Mouse (Mus musculus) kidney, postnatal 4 days (tissue): ENCODE measurements around the gene Slc16a6.
A peak's percentile ranks its signal among the peaks of the same experiment; 100 is the strongest.

Experiments
- DNase-seq, 2 experiments: peaks; one replicate each; pipeline ENCODE4 v3.0.0; 2021; ENCODE audit warnings: mixed read lengths in 2 of 2

Slc16a6 gene

DNA sequence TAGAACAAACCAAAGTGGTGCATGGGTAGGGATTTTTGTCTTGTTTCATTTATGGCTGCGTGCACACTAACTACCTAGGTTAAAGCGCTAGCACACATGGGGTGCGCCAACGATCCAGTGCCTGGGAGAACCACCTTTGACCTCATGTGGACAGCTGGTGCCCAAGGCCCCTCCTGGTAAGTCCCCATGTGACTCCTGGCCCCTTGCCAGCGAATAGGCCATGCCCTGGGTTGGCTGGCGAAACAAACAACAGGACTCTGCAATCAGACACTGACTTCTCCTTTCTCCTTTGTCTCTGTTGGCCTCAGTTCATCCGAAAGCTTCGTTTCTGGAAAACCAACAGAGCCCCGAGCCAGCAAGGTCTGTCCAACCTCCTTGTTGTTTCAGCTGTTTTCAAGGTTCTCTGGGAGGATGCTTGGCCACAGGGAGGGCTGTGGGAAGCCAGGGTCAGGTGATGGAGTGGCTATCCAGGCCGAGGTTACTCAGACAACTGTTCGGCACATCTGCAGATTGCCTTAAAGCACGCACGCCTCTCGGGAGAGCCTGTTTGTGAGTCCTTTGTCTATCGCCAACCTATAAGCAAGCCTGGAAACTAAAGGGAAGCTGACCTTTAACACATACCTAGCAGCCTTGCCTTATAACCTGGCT lies 12.1 kb upstream of the Slc16a6 start:
- DNase-seq, result peak; percentile 66 to 79

GRCm38 (mm10) chr11:109480440-109480839 lies 7.0 kb upstream of the Slc16a6 start:
- DNase-seq, result no peak

DNA sequence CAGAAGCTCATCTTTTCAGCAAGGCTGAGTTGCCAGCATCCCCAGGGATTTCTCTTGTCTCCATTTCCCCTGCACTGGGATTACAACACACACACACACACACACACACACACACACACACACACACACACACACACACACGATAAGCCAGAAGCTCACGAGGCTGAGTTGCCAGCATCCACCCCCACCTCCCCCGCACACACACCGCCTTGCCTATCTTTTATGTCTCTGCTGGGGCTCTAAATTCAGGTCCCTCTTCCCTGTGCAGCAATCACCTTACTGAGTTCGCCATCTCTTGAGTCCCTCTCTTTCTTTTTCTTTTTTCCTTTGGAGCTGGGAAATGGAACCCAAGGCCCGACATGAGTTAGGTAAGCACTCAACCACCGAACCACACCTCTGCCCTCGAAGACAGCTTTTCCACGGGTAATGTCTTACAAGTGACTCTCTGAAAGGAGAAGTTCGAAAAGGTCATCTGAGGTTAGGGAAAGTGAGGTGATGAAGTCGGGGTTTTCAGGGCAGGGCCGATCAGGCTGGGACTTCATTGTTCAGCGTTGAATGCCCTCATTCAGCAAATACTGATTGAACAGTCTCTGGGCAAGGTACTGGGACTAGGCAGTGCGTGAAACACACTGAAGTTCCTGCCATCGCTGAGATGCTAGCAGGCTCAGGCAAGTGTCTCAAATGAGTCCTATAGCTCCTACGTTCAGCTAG lies 6.3 kb upstream of the Slc16a6 start:
- DNase-seq, result no peak

GRCm38 (mm10) chr11:109477606-109478380 lies 4.4 kb upstream of the Slc16a6 start:
- DNase-seq, result no peak

GRCm38 (mm10) chr11:109476653-109477052 lies 3.3 kb upstream of the Slc16a6 start:
- no peak for DNase-seq

DNA sequence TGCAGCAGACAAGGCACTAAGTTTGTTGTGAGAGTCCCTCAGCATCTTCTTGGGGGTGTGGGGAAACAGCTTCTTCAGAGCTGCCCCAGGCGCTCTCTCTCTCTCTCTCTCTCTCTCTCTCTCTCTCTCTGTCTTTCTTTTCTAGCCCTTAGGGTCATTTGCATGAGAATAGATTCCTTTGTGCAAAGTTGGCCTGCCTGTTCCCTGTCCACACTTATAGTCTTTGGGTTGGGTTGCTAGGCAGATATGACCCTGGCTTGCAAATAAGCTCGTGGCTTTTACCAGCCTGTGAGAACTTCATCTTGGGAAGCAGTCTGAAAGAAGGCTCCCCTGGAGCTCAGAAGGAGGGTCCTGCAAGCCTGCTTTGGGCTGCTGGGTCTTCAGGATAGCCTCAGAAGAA lies 2.8 kb upstream of the Slc16a6 start:
- DNase-seq, result no peak

GRCm38 (mm10) chr11:109475717-109476116 lies 2.3 kb upstream of the Slc16a6 start:
- no peak for DNase-seq

DNA sequence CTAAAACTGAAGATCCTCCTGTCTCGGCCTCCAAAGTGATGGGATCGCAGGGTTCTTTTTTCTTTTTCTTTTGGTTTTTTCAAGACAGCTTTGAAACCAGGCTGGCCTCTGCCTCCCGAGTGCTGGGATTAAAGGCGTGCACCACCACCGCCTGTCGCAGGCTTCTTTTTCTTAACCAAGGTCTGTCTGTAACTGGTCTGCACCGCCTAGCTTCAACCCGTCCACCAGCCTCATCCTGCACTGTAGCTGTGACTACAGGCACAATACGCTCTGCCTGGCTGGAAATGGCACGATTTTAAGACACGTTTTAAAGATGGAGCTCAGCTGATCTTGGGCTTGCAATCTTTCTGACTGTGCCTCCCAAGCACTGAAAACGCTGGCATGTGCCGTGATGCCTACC lies 1.4 kb upstream of the Slc16a6 start:
- DNase-seq, result no peak

- no peak for DNase-seq
These were observed 816 bp upstream of the Slc16a6 start for GRCm38 (mm10) chr11:109474086-109474742.

DNA sequence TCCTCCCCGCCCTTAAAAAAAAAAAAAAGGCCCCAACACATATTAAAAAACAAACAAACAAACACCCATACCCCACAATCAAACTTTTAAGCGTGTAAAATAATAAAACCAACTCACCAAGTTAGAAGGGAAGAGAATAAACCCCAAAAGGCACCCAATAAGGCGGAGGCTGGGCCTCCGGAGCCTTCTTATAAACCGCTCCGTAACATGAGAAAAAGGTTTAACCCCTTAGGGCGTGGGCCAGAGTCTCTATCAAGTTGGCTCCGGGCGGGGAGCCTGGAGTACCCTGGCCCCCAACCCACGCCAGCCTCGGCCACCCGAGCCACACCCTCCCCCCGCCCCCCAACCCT lies 602 bp downstream of the Slc16a6 start:
- DNase-seq, result no peak

DNA sequence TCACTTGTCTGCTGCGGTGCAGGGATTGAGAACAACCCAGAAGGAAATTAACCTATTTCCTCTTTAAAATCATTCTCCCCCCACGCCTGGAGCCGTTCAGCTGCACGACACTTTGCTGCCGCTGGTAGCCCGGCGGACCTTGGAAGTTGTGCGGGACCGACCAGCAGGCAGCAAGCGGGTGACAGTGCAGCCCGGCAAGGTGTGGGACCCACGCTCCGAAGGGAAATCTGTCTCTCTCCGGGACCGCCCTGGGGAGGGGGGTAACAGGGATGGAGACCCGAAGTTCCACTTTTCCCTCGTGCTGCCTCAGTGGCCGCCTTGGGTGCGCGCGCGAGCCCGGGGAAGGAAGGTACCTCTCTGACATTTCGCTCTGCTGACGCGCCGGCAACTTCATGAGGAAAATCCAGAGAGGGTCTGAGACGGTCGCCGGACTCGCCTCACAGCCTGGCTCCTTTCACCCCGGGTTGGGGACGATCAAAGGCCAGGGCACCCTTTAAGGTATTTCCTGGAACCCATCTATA lies 1.2 kb downstream of the Slc16a6 start:
- DNase-seq, result peak; percentile 53 to 68

- peak in 1 of 2 experiments; percentile 22 for DNase-seq
These were observed 2.2 kb downstream of the Slc16a6 start for GRCm38 (mm10) chr11:109470921-109471861.

DNA sequence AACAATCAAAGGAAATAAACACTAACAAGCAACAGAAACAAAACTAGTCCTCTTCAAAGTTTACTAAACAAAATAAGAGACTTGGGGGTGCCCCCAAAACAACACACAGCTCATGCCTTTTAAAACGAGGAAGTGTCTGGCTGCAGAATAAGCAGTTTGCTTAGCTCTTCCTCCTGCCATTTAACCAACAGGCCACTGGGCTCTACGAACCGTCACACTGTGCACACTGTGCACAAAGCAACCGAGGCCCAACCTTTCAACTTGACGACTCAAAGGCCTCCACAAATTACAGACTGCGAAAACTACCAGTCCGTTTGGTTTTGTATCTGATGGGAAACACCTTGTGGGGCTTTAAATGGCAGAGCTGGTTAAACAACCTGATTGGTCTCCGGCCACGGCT lies 3.2 kb downstream of the Slc16a6 start:
- DNase-seq, result no peak

DNA sequence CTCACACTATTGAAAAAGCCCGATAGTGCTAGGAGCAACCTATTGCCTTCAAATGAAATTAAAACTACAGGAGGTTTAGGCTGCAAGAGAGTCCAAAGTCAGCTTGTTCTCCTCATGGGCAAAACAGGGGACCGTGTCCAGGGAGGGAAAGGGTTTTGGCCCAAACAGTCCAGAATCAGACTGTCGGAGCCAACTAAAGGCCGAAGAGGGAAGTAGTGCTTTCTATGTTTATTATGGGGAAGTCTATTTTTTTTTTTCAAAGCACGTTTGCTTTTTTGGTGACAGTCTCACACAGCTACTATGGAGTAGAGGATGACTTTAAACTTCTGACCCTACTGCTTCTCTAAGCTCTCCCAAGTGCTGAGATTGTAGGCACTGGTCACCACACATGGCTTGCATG lies 5.3 kb downstream of the Slc16a6 start:
- DNase-seq, result no peak

DNA sequence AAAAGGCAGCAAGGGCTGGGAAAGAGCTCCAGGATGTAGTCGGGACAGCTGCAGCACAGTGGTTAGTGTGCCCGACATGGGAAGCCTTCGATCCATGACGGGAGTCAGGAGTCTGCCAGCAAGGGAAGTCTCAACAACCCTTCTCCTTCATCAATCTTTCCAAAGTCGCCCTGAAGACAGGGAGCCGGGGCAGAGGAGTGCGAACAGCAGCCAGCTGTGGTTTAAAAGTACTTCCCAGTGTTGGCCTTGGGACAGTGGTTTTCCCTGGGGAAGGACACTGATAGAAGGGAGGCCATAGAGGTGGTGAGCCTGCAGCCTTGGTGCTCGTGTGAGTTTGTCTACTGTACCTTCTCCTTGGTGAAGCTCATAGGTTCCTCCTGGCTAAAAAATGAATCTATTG lies 6.4 kb downstream of the Slc16a6 start:
- DNase-seq, result peak in 1 of 2 experiments; percentile 22

DNA sequence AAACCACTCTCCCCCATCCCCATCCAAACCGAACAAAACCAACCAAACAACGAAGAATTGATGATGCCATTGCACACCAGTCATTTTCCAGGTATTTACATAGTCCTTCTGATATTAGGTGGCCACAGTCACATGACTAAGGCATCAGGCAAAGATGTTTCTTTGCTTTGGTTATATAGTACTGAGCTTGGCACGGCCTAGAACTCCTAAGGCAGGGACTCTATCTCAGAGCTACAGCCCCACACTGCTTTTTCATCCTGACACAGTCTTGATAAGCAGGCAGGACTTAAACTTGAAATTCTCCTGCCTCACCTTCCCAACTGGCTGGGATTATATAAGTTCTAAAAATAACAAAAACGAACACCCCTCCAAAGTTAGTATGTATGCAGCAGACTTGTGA lies 8.3 kb downstream of the Slc16a6 start:
- no peak for DNase-seq

DNA sequence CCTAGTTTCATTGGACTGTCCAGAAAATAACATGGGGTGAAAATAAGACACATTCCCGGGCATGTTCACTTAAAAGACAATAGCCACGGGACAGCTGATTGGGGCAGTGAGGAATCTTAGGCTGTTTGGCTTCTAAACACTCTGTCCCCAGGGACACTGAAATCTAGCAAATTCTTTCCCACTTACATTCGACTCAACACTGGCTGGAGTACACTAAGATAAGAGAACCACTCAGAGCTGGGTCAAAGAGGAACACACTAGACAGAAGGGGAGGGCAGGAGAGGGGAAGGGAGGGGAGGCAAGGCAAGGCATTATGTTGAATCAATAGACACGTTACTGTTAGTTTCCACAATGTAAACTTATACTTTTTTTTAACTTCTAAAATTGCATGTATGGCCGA lies 12.8 kb downstream of the Slc16a6 start:
- DNase-seq, result no peak

GRCm38 (mm10) chr11:109458165-109458564 lies 15.2 kb downstream of the Slc16a6 start:
- no peak for DNase-seq

DNA sequence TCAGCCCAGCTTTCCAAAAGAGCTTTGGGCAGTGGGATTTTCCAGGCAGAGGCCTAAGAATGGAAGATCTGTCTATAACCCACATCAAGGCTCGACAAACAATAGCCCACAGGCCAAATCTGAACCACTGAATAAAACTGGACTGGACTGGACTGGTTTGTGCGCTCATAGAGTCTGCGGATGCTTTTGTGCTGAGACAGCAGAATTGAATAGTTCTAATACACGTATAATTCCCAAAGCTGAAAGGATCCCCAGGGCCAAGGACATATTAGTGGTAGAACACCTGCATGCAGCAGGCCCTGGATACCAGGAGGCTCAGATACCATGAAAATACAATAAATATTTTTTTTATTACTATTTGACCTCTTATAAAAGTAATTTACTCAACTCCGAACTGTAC lies 17.1 kb downstream of the Slc16a6 start:
- DNase-seq, result no peak

DNA sequence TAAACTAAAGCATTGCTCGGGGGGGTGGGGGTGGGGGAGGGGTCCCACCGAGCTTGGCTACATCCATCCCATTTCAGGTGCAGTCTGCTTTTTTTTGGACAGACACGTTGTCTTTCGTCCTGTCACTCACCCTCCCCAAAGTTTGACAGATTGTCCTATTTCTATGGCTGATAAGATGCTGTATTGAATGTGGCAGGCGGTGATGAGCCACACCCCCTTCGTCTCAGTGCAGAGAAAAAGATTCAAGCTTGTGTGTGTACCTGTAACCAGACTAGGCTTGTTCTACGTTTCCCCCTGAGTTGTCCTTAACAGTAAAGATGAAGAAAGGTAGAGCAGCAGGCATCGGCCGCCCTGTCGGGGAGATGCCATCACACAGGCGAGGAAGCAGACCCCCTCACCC lies 22.2 kb downstream of the Slc16a6 start:
- no peak for DNase-seq

DNA sequence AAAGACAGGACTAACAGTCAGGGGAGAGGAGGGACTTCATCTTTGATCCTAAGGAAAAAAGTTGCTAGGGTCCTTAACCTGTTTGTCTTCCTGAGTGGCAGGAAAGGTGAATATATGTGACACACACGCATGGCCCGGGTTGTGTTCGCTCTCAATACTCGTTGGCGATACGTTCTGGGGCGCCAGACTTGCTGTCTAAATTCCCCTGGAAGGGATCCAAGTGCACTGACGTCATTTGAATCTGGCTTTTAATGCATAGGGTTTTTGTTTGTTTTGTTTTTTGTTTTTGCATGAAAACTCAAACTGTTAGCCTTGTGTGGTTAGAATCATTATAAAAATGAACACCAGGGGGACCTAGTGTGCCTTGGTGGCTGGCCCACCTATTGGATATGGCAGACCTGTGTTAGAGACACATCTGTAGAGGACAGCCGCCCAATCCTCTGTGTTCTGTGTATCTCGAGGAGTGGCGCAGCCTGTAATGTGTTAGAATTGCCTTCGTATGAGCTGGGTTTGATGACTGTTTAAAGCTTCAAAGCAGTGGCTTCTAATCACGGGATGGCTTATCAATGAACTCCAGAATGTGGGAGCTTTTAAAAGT lies 27.9 kb downstream of the Slc16a6 start:
- DNase-seq, result peak in 1 of 2 experiments; percentile 31

GRCm38 (mm10) chr11:109444600-109444999 lies 28.8 kb downstream of the Slc16a6 start:
- DNase-seq, result peak; percentile 56 to 60
